Mouse (Mus musculus): ENCODE data around the gene Sgpl1. TPM values are rescaled to one million over a fixed set of nuclear protein-coding genes. Genes with fewer than 3 reads are reported as not detected.

Gene Sgpl1
- polyA plus RNA-seq, 1 experiment = 43.9 TPM

DNA sequence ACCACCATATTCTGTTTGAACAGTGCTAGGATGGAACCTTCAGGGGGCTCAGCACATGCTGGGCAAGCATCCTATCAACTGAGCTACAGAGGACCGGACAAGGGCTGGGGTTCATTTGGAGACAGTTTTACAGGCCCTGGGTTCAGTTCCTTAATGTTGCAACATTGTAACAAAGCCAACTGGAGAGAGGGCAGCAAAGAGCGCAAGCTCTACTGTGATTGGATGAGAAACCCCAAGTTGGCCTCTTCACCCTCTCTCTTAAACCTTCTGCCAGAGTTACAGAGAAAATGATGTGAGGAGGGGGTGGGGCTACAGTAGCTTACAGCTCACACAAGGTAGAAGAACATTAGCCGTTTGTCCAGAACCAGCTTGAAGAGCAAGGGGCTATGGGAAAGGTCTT is 39.5 kb upstream of the Sgpl1 start:
- Histone ChIP-seq H3K36me3 (ENCODE audit: control insufficient read depth, insufficient read depth) (no peaks in the 10 kb centered on the region), H3K79me3 (ENCODE audit: low read depth) (no peaks in the 10 kb centered on the region), H3K27me3 (ENCODE audit: control insufficient read depth, insufficient read depth, insufficient read length) (no peaks in the 10 kb centered on the region), H3ac (ENCODE audit: control insufficient read depth, insufficient read length, low read depth) (no peak overlapping the region), H3K79me2 (ENCODE audit: control insufficient read depth, insufficient read depth) (no peaks in the 10 kb centered on the region), H3K4me3 (ENCODE audit: insufficient read depth, poor library complexity, severe bottlenecking) (no peak overlapping the region)
- no peak for TF ChIP-seq FOSL1 (IDR thresholded peaks at IDR 0.05; ENCODE audit: insufficient read depth, low read length, poor library complexity, severe bottlenecking)
- no peak for TF ChIP-seq CEBPB (IDR thresholded peaks at IDR 0.05; ENCODE audit: low read depth)
- TF ChIP-seq MYOD1 (IDR thresholded peaks at IDR 0.05; ENCODE audit: control insufficient read depth, insufficient read length, low read depth) = no peak
- no peak for TF ChIP-seq USF1 (IDR thresholded peaks at IDR 0.05; ENCODE audit: low read depth)
- no peak for TF ChIP-seq MYOG (IDR thresholded peaks at IDR 0.05; ENCODE audit: control insufficient read depth, extremely low read depth, insufficient read length)
- TF ChIP-seq MAX (IDR thresholded peaks at IDR 0.05) = no peak
- no peak for TF ChIP-seq CTCF (IDR thresholded peaks at IDR 0.05; ENCODE audit: control insufficient read depth, insufficient read depth, insufficient read length)

DNA sequence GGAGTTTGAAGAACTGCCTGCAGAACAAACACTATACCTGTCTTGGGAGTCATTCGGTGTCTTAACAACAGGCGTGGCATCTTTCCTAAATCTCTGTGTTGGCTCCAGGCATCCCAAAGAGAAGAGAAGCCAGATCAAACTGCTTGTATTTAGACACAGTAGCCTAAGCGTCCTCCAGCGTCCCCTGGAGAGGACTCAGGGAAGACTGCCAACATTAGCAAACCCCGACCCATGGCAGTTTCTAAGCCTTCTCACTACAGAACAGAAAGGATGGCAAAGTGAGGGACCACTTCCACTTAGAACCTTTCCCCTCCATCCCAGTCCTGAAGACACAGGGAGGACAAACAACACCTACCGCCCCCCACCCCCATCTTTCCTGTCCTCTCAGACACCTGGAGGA is 32.4 kb upstream of the Sgpl1 start:
- Histone ChIP-seq H3K79me3 (ENCODE audit: low read depth) (no peaks in the 10 kb centered on the region), H3ac (ENCODE audit: control insufficient read depth, insufficient read length, low read depth) (no peak overlapping the region), H3K79me2 (ENCODE audit: control insufficient read depth, insufficient read depth) (no peaks in the 10 kb centered on the region), H3K27me3 (ENCODE audit: control insufficient read depth, insufficient read depth, insufficient read length) (no peaks in the 10 kb centered on the region), H3K36me3 (ENCODE audit: control insufficient read depth, insufficient read depth) (no peaks in the 10 kb centered on the region), H3K4me3 (ENCODE audit: insufficient read depth, poor library complexity, severe bottlenecking) (no peak overlapping the region)
- TF ChIP-seq FOSL1 (IDR thresholded peaks at IDR 0.05; ENCODE audit: insufficient read depth, low read length, poor library complexity, severe bottlenecking) (no peak), MAX (IDR thresholded peaks at IDR 0.05) (no peak), MYOD1 (IDR thresholded peaks at IDR 0.05; ENCODE audit: control insufficient read depth, insufficient read length, low read depth) (no peak), CEBPB (IDR thresholded peaks at IDR 0.05; ENCODE audit: low read depth) (no peak), MYOG (IDR thresholded peaks at IDR 0.05; ENCODE audit: control insufficient read depth, extremely low read depth, insufficient read length) (no peak), CTCF (IDR thresholded peaks at IDR 0.05; ENCODE audit: control insufficient read depth, insufficient read depth, insufficient read length) (no peak), USF1 (IDR thresholded peaks at IDR 0.05; ENCODE audit: low read depth) (no peak)

DNA sequence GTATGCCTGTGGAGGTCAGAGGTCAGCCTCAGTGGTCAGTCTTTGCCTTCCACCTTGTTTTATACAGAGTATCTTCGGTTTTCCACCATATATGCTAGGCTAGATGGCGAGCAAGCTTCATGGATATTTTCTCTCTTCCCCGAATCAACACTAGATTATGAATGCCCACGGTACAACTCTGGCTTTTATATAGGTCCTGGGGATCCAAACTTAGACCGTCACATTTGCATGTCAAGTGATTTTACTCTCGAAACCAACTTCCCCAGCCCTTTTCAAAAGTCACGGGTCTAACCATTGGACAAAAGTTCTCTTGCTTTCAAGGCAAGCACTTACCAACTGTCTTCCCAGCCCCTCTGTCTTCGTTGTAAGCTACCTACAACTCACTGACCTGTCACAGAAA is 31.2 kb upstream of the Sgpl1 start:
- no peak overlapping the region for H3K4me3 ChIP-seq (ENCODE audit: insufficient read depth, poor library complexity, severe bottlenecking)
- TF ChIP-seq MYOG (IDR thresholded peaks at IDR 0.05; ENCODE audit: control insufficient read depth, extremely low read depth, insufficient read length) (no peak), MAX (IDR thresholded peaks at IDR 0.05) (no peak), USF1 (IDR thresholded peaks at IDR 0.05; ENCODE audit: low read depth) (no peak), MYOD1 (IDR thresholded peaks at IDR 0.05; ENCODE audit: control insufficient read depth, insufficient read length, low read depth) (no peak), FOSL1 (IDR thresholded peaks at IDR 0.05; ENCODE audit: insufficient read depth, low read length, poor library complexity, severe bottlenecking) (no peak), CEBPB (IDR thresholded peaks at IDR 0.05; ENCODE audit: low read depth) (no peak)
- no peaks in the 10 kb centered on the region for H3K36me3 ChIP-seq (ENCODE audit: control insufficient read depth, insufficient read depth)
- H3K27me3 ChIP-seq (ENCODE audit: control insufficient read depth, insufficient read depth, insufficient read length) = no peaks in the 10 kb centered on the region
- H3K79me2 ChIP-seq (ENCODE audit: control insufficient read depth, insufficient read depth) = no peaks in the 10 kb centered on the region
- H3ac ChIP-seq (ENCODE audit: control insufficient read depth, insufficient read length, low read depth) = no peak overlapping the region
- no peaks in the 10 kb centered on the region for H3K79me3 ChIP-seq (ENCODE audit: low read depth)

DNA sequence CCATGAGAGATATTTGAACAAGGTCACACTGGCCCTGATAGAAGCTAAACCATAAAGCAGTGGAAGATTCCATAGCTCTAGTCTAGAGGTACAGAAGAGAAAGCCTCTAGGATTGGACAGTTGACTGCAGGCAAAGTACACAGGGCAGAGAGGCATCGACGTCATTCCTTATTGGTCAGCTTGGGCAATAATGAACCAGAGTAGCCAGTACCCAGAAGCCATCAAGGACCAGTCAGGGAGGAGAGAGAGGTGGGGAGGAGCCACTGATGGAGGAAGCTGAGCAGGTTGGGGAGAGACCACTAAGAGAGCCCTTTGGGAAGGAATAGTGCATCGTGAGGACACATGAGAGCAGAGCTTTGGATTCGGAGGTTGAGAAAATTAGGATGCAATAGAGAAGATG is 30.2 kb upstream of the Sgpl1 start:
- Histone ChIP-seq H3K79me2 (ENCODE audit: control insufficient read depth, insufficient read depth) (no peaks in the 10 kb centered on the region), H3K4me3 (ENCODE audit: insufficient read depth, poor library complexity, severe bottlenecking) (no peak overlapping the region), H3K27me3 (ENCODE audit: control insufficient read depth, insufficient read depth, insufficient read length) (no peaks in the 10 kb centered on the region), H3K36me3 (ENCODE audit: control insufficient read depth, insufficient read depth) (no peaks in the 10 kb centered on the region), H3K79me3 (ENCODE audit: low read depth) (no peaks in the 10 kb centered on the region), H3ac (ENCODE audit: control insufficient read depth, insufficient read length, low read depth) (no peak overlapping the region)
- TF ChIP-seq MYOD1 (IDR thresholded peaks at IDR 0.05; ENCODE audit: control insufficient read depth, insufficient read length, low read depth) (no peak), CEBPB (IDR thresholded peaks at IDR 0.05; ENCODE audit: low read depth) (no peak), MAX (IDR thresholded peaks at IDR 0.05) (no peak), FOSL1 (IDR thresholded peaks at IDR 0.05; ENCODE audit: insufficient read depth, low read length, poor library complexity, severe bottlenecking) (no peak), USF1 (IDR thresholded peaks at IDR 0.05; ENCODE audit: low read depth) (no peak), MYOG (IDR thresholded peaks at IDR 0.05; ENCODE audit: control insufficient read depth, extremely low read depth, insufficient read length) (no peak), CTCF (IDR thresholded peaks at IDR 0.05; ENCODE audit: control insufficient read depth, insufficient read depth, insufficient read length) (no peak)

DNA sequence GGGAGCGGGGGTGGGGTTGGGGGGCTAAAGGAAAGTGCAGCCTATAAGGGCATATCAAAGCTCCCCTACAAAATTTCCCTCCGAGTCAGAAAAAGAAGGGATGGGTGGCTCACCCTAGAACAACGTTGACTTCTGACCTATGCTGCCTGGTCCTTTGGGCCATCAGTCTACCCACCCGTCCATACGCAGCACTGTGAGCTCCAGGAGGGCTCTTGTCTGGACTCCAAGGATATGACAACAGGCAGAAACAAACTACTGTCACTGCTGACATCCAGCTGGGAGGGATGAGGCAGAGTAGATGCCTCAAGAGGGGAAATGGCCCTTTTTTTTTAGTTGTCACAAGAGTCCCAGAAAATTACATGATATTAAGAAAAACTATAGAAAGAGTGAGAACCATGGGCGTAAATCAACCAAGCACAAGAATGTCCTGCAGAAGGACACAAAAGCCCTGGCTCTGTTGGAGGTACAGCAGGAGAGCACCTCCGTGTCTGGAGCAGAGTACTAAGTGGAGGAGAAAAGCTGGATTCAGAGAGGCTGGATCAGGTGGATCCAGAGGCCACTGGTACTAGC is 28.8 kb upstream of the Sgpl1 start:
- H3K4me3 ChIP-seq (ENCODE audit: insufficient read depth, poor library complexity, severe bottlenecking) = no peak overlapping the region
- H3K27me3 ChIP-seq (ENCODE audit: control insufficient read depth, insufficient read depth, insufficient read length) = peaks cover 4% of the 10 kb centered on the region
- no peaks in the 10 kb centered on the region for H3K36me3 ChIP-seq (ENCODE audit: control insufficient read depth, insufficient read depth)
- no peak overlapping the region for H3ac ChIP-seq (ENCODE audit: control insufficient read depth, insufficient read length, low read depth)
- TF ChIP-seq MAX (IDR thresholded peaks at IDR 0.05) = no peak
- TF ChIP-seq USF1 (IDR thresholded peaks at IDR 0.05; ENCODE audit: low read depth) = no peak
- no peaks in the 10 kb centered on the region for H3K79me3 ChIP-seq (ENCODE audit: low read depth)
- no peaks in the 10 kb centered on the region for H3K79me2 ChIP-seq (ENCODE audit: control insufficient read depth, insufficient read depth)

DNA sequence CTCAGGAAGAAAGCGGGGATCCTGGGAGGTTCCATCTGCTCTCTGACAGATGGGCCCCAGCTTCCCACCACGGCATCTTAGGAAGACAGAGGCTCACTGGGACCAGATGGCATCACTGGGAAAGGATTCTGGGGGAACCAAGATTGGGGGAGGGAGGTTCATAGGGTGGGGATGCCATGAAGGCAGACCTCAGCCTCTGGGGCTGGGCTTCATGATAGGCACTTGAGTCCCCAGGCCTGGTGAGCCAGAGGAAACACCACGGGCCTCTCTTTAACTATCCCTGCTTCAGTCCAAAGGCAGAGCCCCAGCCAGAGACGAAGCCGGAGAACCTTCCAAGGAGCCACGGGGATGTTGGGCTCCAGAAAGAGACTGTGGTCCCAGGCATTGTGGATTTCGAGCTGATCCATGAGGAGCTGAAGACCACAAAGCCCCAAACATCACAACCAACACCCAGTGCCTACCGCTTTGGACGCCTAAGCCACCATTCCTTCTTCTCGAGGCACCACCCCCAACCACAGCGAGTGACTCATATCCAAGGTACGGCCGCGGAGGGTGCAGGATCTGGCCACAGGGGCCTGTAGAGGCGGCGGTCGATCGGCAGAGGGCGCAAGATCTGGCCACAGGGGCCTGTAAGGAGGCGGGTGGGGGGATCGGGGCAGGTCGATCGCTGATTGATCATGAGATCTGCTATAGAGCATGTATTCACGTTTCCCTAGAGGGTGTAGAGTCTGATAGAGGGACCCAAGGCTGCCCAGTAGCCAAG is 28.1 kb upstream of the Sgpl1 start:
- H3K36me3 ChIP-seq (ENCODE audit: control insufficient read depth, insufficient read depth) = no peaks in the 10 kb centered on the region
- H3K4me3 ChIP-seq (ENCODE audit: insufficient read depth, poor library complexity, severe bottlenecking) = no peak overlapping the region
- TF ChIP-seq CEBPB (IDR thresholded peaks at IDR 0.05; ENCODE audit: low read depth) = no peak
- TF ChIP-seq CTCF (IDR thresholded peaks at IDR 0.05; ENCODE audit: control insufficient read depth, insufficient read depth, insufficient read length) = peak; percentile 70
- no peak for TF ChIP-seq MYOD1 (IDR thresholded peaks at IDR 0.05; ENCODE audit: control insufficient read depth, insufficient read length, low read depth)
- TF ChIP-seq USF1 (IDR thresholded peaks at IDR 0.05; ENCODE audit: low read depth) = no peak
- peak; percentile 32 for TF ChIP-seq MAX (IDR thresholded peaks at IDR 0.05)
- H3K79me2 ChIP-seq (ENCODE audit: control insufficient read depth, insufficient read depth) = no peaks in the 10 kb centered on the region
- H3K79me3 ChIP-seq (ENCODE audit: low read depth) = no peaks in the 10 kb centered on the region
- H3ac ChIP-seq (ENCODE audit: control insufficient read depth, insufficient read length, low read depth) = no peak overlapping the region
- peaks cover 4% of the 10 kb centered on the region for H3K27me3 ChIP-seq (ENCODE audit: control insufficient read depth, insufficient read depth, insufficient read length)

Measured in C2C12 (cell line).